Mouse (Mus musculus): ENCODE data around the gene Fgf3.

Fgf3 gene

DNA sequence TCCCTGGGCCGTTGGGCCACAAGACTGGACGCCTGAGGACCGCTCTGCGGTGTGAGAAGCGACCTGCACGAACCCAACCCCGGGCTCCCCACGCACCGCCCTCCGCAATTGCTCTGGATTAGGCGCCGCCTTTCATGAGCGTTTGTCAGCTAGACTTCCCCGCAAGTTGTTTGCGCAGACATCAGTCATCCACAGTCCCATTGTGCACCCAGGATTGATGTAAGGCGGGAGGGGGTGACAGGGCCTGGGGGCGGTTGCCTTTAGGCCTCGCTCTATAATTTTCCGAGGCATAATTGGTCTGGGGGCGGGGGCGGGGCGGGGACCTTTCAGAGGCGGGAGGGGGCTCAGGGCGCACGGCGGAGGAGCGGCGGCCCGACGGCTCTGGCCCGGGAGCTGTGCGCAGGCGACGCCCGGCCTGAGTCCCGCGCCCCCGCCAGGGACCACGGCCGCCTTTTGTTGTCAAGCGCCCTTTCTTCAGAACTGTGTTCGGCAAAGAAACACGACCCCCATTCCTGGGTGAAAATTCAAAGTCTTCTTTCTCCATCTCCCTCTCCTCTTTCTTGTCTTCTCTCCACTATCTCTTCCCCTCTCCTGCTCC, at the start of gene Fgf3:
Gene Fgf3, plus strand, starts transcription at position 193 of the 598 bp plus-strand sequence.
- no peak for DNase-seq (ENCODE audit: low spot score in 2 of 2)

DNA sequence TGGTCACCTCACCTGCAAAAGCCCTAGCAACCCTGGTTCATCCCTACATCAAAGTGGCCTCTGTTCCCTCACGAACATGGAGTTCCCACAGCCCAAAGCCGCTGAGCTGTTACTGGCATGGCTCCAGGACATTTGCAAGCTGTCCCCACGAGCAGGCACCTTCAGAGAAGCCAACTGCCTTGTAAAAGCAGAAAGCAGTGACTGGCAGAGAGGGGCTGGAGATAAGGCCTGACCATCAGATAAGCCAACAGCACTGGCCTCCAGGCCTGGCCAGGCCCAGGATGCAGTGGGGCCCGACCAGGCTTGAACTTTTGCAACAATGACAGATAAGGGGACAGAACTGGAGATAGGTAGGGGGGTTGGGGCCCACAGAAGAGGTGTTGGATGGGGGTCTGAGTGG, 49.3 kb upstream of the Fgf3 start:
- no peak for DNase-seq (ENCODE audit: low spot score in 2 of 2)

DNA sequence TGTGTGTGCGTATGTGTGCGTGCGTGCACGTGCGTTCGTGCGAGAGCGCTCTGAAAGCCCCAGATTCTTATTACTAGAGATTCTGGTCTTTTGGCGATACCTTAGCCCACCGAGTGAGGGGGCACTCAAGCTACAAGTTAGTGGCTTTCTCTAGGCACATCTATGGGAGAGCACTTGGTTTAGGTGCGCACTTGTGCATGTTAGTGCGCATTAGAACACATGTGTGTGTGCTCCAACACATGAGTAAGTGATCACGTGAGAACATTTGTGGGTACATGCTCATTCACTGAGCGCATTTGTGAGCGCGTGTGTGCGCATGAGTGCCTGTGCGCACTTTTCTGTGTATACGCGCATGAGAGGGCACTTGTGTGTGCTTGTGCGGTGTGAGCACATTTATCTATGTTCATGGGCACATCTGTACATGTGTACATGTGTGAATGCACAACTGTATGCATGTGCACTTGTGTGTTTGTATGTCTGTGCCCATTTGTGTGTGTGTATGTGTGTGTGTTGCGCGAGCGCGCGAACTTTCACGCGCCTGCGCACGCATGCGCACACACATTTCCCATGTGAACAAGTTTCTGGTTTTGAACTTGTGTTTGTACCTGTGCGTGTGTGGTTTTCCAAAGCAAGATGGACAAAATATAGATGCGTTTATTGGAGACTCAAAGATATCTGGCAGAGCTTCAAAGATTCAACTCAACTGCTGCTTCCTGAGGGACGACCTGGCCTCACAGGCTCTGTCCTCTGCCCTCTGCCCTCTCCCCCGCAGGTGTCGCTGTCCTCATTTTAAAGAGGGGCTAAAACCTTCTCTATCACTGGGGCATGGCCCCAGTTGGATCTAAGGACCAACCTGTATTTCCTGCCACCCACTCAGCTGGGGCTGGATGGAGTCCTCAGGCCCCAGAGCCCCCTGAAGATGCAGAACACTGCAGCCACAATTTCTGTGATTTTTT, 48.0 kb upstream of the Fgf3 start:
- DNase-seq (ENCODE audit: low spot score in 2 of 2), result peak in 1 of 2 experiments; percentile 16

DNA sequence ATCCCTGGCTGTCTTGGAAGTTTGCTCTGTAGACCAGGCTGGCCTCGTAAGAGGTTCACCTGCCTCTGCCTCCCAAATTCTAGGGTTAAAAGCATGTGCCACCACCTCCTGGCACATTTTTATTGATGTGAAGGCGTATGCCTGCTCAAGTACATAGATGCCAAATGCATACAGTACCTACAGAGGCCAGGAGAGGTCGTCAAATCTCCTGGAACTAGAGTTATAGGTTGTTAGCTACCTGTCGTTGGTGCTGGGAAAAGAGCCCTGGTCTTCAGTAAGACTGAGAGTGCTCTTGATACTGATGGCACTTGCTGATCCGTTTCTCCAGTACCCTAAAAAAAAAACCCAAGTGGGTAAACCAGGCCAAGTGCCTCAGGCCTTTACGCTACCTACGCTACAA, 46.5 kb upstream of the Fgf3 start:
- DNase-seq (ENCODE audit: low spot score in 2 of 2), result no peak

DNA sequence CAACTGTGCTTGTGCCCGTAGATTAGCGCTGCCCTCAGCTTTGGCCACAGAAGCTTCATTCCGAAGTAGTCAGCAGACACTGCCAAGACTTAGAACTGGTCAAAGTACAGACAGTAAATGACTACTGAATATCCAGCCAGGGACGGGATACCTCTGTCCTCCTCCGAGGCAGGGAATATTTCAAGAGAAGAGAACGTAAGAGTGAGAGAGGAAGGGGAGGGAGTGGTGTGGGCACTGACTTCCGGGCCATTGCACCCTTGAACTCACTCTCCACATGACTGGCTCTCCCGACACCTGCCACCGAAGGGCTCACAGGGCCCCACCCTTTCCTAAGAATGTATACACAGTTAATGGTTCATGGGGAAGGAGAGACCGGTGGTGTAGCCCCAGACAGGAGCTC, 44.6 kb upstream of the Fgf3 start:
- no peak for DNase-seq (ENCODE audit: low spot score in 2 of 2)

DNA sequence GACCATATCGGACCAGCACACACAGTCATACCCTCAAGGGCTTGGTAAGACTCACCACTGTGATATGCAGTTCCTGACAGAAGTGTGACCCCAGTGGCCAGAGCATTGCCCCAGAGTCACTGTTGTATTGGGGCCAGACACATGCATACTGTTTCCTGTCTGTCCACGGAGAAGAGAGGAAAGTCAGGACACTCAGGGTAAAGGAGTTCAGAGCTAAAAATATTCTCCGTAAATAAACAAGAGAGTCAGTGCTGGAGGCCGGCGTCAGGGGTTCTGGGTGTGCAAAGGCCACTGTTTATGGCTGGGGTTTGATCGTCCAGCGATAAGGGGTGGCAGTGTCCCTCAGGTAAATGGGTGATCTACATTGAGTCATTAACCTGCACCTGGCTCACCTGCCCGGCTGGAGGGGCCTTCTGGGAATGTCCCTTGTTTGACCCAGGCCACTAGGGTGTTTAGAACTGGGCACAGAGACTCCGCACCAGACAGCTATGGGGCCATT, 41.9 kb upstream of the Fgf3 start:
- no peak for DNase-seq (ENCODE audit: low spot score in 2 of 2)

DNA sequence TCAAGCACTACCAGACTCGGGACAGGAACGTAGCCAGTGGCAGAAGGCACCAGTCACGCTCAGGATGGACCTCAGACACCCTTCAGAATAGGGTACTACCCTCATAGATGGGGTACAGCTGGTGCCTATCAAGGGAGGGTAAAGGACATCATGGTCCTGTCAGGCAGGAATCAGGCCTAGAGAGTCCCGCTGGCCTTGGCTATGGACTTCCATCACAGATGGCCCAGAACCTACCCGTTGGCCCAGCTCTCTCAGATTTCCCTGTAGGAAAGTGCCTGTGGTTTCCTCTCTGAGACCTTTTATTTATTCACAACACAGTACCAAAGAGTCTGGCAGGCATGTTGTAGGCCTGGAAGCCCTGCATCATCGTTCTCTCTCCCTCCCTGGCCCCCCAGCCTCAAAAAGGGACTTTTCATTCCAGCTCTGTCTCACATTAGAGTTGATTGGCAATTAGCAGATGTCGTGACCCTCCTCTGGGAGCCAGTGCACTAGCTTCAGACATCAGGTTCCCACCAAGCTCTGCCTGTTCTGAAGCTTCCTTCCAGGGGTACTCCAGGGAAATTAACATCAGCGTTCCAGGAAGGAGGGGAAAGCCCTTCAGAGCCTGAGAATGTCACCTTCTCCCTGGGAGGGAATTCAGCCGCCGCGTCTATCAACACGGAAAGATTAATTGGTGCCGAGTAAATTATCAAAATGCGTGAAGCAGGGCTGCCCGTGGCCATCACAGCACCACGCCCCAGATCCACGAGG, 40.7 kb upstream of the Fgf3 start:
- no peak for DNase-seq (ENCODE audit: low spot score in 2 of 2)

DNA sequence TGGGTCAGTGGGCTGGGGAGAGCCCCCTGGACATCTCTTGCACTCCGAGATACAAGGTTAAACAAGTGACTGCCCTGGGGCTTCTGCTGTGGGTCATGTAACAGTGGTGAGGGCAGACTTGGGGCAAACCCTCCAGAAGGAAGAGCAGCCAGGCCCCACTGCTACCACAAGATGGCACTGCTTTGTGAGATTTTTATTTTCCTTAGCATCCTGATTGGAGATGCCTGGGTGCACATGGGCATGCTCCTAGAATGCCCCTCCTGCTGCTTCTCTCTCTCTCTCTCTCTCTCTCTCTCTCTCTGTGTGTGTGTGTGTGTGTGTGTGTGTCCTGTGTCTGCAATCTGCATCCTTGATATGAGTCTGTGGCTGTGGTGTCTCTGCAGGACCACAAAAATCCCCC, 39.4 kb upstream of the Fgf3 start:
- DNase-seq (ENCODE audit: low spot score in 2 of 2), result peak; percentile 25

DNA sequence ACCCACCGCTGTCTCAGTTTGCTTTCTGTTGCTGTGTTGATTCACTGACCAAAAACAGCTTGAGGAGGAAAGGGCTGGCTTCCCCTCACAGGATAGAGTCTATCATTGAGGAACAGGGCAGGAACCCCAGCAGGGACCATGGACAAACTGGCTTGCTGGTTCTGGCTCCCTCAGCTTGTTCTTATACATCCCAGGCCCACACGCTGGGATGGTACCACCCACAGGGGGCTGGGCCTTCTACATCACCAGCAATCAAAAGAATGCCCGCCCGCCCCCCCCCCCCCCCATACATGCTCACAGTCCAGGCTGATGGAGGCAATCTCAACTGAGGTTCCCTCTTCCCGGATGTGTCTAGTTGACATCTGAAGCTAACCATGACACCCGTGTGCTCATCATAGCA, 30.8 kb upstream of the Fgf3 start:
- no peak for DNase-seq (ENCODE audit: low spot score in 2 of 2)

DNA sequence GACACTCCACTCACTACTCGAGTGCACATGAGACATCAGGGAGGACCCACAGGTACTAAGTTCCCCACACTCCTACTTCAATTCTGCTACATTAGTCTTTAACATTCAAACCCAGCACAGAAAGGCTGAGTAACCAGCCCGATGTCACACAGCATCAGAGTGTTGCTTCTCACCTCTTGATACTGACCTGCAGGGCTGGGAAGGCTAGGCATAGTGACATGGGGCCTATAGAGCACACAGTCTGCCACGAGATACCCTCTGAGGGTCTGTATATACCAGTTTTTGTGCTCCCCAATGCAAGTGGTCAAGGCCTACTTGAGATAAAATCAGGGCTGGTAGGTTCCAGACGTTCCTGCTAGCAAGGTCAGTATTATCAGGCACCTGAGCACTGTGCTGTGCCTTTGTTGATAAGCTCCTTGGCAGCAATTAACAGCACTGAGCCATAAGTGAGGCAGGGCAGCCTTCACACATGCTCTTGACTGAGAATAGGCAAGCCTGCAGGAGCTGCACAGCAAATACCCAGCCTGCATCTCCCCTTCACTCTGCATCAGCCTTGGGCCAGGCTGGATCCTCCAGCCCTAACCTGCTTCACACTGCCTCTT, 29.8 kb upstream of the Fgf3 start:
- no peak for DNase-seq (ENCODE audit: low spot score in 2 of 2)

DNA sequence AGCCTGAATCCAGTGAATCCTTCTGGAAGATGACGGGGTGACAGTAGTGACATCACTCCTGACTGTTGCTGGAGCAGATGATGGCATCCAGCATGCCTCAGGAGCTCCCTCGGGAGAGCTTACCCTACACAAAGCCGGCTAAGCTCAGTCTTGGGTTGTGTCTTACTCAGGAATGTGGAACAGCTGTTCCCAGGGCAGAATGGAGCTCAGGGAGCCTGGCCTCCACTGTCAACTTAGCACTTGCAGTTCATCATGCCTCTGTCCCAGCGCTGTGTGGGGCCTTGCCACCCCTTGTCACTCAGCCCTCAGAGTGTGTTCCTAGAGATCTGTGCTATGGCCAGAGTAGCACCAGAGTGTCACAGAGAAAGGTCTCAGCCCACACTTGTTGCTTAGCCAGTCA, 26.4 kb upstream of the Fgf3 start:
- no peak for DNase-seq (ENCODE audit: low spot score in 2 of 2)

DNA sequence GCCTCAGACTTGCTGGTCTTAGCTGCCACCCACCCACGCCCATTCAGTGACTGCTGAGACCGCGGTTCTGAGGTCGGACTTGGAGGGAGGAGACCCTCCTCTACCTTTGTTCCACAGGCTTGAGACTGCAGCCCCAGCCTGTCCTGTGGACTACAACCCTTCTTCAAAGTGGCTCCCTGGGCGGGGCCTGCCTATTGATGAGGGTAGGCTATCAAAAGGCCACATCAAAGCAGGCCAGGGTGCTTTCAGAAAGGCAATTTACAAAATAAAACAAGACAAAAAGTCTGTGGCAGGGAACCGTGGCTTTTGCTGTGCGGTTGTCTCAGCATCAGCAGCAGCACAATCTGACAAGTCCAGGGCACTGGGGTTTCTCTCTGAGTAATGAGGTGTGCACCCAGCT, 16.0 kb upstream of the Fgf3 start:
- DNase-seq (ENCODE audit: low spot score in 2 of 2), result no peak

DNA sequence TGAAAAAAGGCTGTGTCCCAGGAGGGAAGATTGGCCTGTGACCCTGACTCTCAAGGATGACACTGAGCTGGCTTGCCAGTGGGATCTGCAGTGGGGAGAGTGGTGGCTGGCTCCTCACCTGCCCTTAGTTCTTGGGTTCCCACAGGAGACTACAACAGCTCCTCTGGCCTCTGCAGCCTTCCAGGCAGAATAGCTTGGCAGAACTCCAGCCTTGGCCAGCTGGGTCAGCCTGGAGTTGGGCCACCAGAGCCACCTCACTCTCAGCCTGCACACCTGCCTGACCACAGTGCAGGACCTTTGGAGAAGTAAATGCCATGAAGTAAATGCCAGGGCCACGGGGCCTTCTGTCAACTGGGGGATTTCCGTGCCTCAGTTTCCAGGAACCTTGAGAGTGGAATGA, 13.9 kb upstream of the Fgf3 start:
- DNase-seq (ENCODE audit: low spot score in 2 of 2), result no peak

DNA sequence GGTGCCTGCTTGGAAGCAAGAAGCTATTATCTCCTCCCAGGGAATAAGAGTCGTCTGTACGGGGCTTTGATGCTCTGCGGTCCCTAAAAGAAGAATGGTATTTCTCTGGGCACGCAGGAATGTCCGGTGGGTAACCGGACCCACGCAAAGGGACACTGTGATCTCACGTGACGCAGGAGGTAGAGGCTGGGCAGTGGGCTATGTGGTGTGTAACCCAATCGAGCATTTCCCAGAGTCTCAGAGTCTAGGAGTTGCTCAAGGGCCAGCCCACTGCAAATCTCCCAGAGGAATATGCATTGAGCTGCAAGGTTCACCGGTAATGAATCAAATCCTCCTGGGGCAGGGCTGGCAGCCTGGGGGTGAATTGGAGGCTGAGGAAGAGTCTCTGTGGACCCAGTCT, 9.5 kb upstream of the Fgf3 start:
- DNase-seq (ENCODE audit: low spot score in 2 of 2), result no peak

DNA sequence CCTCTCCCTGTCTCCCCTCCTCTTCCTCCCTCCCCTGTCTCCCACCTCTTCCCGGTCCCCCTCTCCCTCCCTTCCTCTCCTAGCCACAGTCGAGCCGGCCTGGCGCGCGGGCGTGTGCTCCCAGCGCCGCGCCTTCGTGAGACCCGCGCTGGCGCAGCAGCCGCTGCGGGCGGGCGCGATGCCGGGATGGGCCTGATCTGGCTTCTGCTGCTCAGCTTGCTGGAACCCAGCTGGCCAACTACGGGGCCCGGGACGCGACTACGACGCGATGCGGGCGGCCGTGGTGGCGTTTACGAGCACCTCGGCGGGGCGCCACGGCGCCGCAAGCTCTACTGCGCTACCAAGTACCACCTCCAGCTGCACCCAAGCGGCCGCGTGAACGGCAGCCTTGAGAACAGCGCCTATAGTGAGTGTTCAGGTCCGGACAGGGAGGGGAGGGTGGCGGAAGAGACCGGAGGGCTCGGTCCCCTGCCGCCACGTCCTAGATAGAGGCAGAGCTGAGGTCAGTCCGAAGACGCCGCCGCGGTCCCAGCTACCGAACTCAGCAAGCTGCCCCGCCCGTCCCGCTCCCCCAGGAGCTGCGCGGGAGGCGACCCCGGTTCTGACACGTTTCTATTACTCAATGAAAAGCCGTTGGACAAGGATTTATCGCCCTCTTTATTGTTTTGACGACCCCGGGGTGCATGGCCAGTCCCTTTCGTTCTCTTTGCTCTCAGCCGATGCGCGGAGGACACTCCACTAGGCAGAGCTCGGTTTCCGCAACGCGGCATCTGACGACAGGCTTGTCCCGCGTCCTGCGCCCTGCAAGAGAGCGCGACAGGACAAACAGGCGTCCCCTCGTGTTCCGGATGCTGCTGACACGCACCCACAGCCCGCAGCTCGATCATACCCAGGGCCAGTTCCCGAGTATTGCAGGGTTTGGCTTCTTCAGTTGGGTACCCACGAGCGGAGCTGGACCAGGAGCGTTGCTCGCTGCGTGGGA, 930 bp downstream of the Fgf3 start:
- peak; percentile 7 to 35 for DNase-seq (ENCODE audit: low spot score in 2 of 2)

DNA sequence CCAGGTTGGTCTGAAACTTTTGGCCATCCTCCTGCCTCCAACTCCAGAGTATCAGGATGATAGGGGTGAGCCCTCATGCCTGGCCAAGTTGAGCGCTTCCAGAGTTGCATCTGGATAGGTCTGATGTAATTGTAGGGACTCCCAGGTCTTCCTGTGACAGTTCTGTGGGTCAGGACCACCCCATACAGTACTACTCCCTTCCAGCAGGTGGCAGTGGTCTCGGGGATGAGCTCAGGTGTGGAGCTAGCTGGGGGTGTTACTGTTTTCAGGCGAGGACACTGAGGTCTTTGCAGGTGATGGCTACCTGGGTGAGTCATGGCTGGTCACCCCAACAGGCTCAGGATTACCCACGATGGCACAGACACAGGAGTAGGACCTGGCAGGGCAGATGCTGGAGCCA, 8.3 kb downstream of the Fgf3 start:
- peak in 1 of 2 experiments; percentile 21 for DNase-seq (ENCODE audit: low spot score in 2 of 2)

DNA sequence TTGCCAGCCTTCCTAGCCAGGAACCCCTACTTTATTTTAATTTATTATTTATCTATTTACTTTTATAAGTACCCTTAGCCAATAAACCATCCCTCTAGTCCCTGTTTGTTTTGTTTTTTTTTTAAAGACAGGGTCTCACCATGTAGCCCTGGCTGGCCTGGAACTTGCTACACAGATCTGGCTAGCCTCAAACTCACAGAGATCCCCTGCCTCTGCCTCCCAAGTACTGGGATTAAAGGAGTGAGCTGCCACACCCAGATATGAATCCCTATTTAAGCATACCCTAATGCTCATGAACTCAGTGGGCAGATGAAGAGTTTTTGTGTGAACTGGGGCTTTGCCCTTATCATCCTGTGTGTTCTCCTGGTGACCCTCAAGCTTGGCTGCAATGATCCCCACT, 9.2 kb downstream of the Fgf3 start, which contains the start of gene Fgf4:
Gene Fgf4, plus strand, starts transcription at position 301 of the 400 bp plus-strand sequence.
- DNase-seq (ENCODE audit: low spot score in 2 of 2), result no peak

DNA sequence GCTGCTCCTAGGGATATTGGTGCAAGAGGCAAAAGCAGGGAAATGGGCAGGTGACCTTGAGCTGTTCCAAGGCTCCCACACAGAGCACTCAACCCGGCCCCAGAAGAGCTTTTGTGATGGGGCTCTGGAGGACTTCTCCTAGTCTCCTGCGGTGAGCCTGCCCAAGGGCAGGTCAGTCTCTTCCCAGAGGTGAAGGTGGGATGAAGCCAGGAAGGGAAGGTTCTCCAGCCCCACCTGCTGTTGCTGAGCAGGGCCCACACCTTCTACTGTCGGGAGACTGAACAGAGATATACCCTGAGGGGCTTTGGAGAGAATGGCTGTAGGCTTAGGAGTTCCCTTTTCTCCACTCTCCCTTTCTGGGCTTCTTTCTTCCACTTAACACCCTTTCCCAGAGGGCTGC, 13.4 kb downstream of the Fgf3 start:
- DNase-seq (ENCODE audit: low spot score in 2 of 2), result no peak

DNA sequence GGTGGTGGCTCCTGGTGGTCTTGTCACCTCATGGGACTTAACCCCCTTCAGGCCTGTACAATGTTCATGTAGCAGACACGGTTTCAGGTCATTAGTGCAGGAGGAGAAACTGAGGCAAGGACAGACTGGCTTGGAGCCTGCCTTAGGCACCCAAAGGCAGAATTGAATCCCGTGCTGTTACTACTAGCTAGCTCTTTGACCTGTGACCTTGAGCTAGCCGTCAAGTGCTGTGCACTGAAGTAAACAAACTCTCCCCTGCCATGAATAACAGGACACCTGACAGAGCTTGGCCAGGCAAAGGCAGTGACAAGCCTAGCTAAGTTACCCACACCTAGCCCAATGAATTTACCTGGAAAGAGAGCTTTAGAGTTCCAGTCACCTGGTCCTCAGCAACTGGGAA, 17.1 kb downstream of the Fgf3 start:
- no peak for DNase-seq (ENCODE audit: low spot score in 2 of 2)

DNA sequence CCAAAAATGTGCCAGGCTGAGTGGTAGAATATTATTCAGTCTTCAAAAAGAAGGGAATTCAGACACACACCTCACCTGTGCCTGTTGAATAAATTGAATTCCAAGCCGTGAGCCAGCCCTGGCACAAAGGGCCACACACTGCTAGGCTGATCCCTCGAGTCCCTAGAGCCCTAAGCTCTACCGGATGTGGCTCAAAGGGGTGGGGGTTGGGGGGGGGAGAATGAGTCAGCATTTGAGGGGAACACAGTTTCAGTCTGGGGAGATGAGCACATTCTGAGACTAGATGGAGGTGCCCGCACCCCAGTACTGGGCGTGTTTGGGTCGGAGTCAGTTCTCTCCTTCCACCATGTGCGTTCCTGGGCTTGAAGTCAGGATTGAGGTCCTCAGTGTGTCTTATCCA, 19.3 kb downstream of the Fgf3 start:
- DNase-seq (ENCODE audit: low spot score in 2 of 2), result no peak
